ENCODE assay signal across 20 mouse cellular contexts in the genomic region with DNA sequence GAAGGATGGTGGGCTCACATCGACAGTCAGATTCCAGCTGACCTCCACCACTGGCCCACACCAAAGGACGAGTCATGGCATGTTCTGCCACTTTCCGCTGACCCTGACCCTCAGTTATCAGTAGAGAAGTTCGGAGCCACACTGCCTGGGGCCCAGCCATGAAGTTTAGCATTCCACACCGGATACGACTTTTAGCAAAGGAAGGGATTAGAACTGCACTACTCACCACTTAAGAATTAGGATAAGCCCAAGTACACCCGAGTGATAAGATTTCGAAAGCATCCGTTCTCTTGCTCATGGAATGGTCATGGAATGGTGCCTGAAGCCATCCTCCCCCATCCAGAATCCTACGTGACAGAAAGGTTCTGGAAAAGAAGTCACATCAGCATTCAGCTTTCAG.
A peak's percentile ranks its signal among the peaks of the same experiment; 100 is the strongest.
DNase-seq lines count a peak whose midpoint lies in the region; ATAC-seq and TF ChIP-seq lines count a peak whose summit lies in the region.
"Had no signal": no experiment of that assay in that cellular context is flagged by ENCODE, and none has a peak within 500 bp of the region (broad histone marks: within the 10 kb centered on the region; RNA-seq: fewer than 3 reads in every experiment).

No protein-coding gene starts in this region.

- 32% methylated on average over 10 of the region's 10 CpGs for WGBS in lung, embryonic 16.5 days
- 60% methylated on average over 10 of the region's 10 CpGs for WGBS in lung, adult 2 months
- whole genome bisulfite sequencing in heart, embryonic 12.5 days = 7% methylated on average over 10 of the region's 10 CpGs

- no peak for TF ChIP-seq POLR2A in lung, adult 2 months (IDR thresholded peaks at IDR 0.05; ENCODE audit: borderline replicate concordance, extremely low read depth, low read depth, low read length)

- ATAC-seq in lung, embryonic 16.5 days (ENCODE audit: low read depth) = peak; percentile 31; the same call in 1 of the 2 replicates
- peak; percentile 73; the same call in 1 of the 2 replicates for ATAC-seq in heart, embryonic 12.5 days (ENCODE audit: insufficient number of reproducible peaks, low FRiP score)
- ATAC-seq: forebrain, embryonic 14.5 days; midbrain, embryonic 15.5 days had no signal

- H3K4me3 ChIP-seq in lung, embryonic 16.5 days (ENCODE audit: low read length) = no peak overlapping the region
- no peak overlapping the region for H3K4me3 ChIP-seq in lung, adult 2 months (replicated peaks; ENCODE audit: extremely low read depth, low read depth, low read length)
- H3K4me3 ChIP-seq in heart, embryonic 12.5 days = no peak overlapping the region
- H3K4me3 ChIP-seq: embryonic facial prominence, embryonic 10.5 days; erythroblast, embryonic 14.5 days; limb, embryonic 13.5 days; lung, embryonic 15.5 days; midbrain, embryonic 15.5 days had no signal

- no peaks in the 10 kb centered on the region for H3K27me3 ChIP-seq in lung, embryonic 16.5 days (ENCODE audit: control insufficient read depth, insufficient read depth, low read depth, low read length)
- peaks cover 6% of the 10 kb centered on the region; the same call in 1 of the 2 replicates for H3K27me3 ChIP-seq in heart, embryonic 12.5 days (replicated peaks)
- H3K27me3 ChIP-seq: limb, embryonic 13.5 days; lung, embryonic 15.5 days; midbrain, embryonic 15.5 days had no signal

- H3K9me3 ChIP-seq in lung, embryonic 16.5 days (ENCODE audit: control insufficient read depth, low read length) = no peaks in the 10 kb centered on the region
- H3K9me3 ChIP-seq in heart, embryonic 12.5 days (replicated peaks) = no peaks in the 10 kb centered on the region
- H3K9me3 ChIP-seq: embryonic facial prominence, embryonic 10.5 days; limb, embryonic 13.5 days; lung, embryonic 15.5 days; midbrain, embryonic 15.5 days had no signal

- H3K4me2 ChIP-seq in lung, embryonic 16.5 days (ENCODE audit: low read depth, low read length) = no peak overlapping the region
- peak overlapping the region; percentile 43 for H3K4me2 ChIP-seq in heart, embryonic 12.5 days
- H3K4me2 ChIP-seq: limb, embryonic 13.5 days; lung, embryonic 15.5 days; midbrain, embryonic 15.5 days had no signal

- no peak for DNase-seq in lung, adult 2 months
- peak; percentile 49 for DNase-seq in NIH3T3 (ENCODE audit: low read depth)
- DNase-seq in heart, postnatal 4 days = peak; percentile 28
- no peak for DNase-seq in gastrocnemius, postnatal 25 days
- no peak for DNase-seq in adrenal gland, adult 2 months
- DNase-seq: adrenal gland, postnatal 10 days; cerebellum, adult 11-12 months; cerebellum, postnatal 25 days; kidney, adult 2 months; kidney, postnatal 14 days; right cerebral cortex, adult 18-20 months; thymus, adult 18-20 months had no signal

- peaks cover 3% of the 10 kb centered on the region; the same call in 1 of the 2 replicates for H3K4me1 ChIP-seq in lung, embryonic 16.5 days (replicated peaks; ENCODE audit: control insufficient read depth, insufficient read depth, low read length)
- H3K4me1 ChIP-seq in lung, adult 2 months (ENCODE audit: control insufficient read depth, insufficient read depth, low read length) = no peaks in the 10 kb centered on the region
- peaks cover 22% of the 10 kb centered on the region for H3K4me1 ChIP-seq in heart, embryonic 12.5 days (replicated peaks)
- H3K4me1 ChIP-seq: embryonic facial prominence, embryonic 10.5 days; limb, embryonic 13.5 days; midbrain, embryonic 15.5 days had no signal

- H3K9ac ChIP-seq in lung, embryonic 16.5 days (ENCODE audit: low read length) = no peak overlapping the region
- no peak overlapping the region for H3K9ac ChIP-seq in heart, embryonic 12.5 days
- H3K9ac ChIP-seq: limb, embryonic 13.5 days; lung, embryonic 15.5 days; midbrain, embryonic 15.5 days had no signal

- H3K36me3 ChIP-seq in lung, embryonic 16.5 days (ENCODE audit: control insufficient read depth, insufficient read depth, low read length) = no peaks in the 10 kb centered on the region
- no peaks in the 10 kb centered on the region for H3K36me3 ChIP-seq in heart, embryonic 12.5 days
- H3K36me3 ChIP-seq: embryonic facial prominence, embryonic 10.5 days; limb, embryonic 13.5 days; lung, embryonic 15.5 days; midbrain, embryonic 15.5 days had no signal

- no peak overlapping the region for H3K27ac ChIP-seq in lung, embryonic 16.5 days (ENCODE audit: low read length)
- peak overlapping the region; percentile 42 for H3K27ac ChIP-seq in heart, embryonic 12.5 days (ENCODE audit: poor library complexity, severe bottlenecking)
- H3K27ac ChIP-seq: embryonic facial prominence, embryonic 10.5 days; limb, embryonic 13.5 days; lung, embryonic 15.5 days; midbrain, embryonic 15.5 days had no signal

- no peak for TF ChIP-seq CTCF in lung, adult 2 months (IDR thresholded peaks at IDR 0.05; ENCODE audit: insufficient read depth, low read length)

Comparison
In these comparisons a context has a peak if more than half of its experiments do, and no peak if none do; other contexts are left out.
1. DNase-seq: peak in NIH3T3 (single experiment) and heart, postnatal 4 days (single experiment); none in lung, adult 2 months (single experiment), gastrocnemius, postnatal 25 days (single experiment) and adrenal gland, adult 2 months (single experiment).